Mouse (Mus musculus): ENCODE data around the gene Mms22l.

GRCm38 (mm10) chr4:24496116-24496952, at the start of gene Mms22l:
- TF ChIP-seq CTCF (IDR thresholded peaks at IDR 0.05; ENCODE audit: low read depth) (no peak), EP300 (optimal IDR thresholded peaks at IDR 0.05) (peak; percentile 99)

Data from stomach, postnatal 0 days (tissue).